Mouse (Mus musculus) gastrocnemius, postnatal 14 days (tissue): ENCODE measurements around the gene Cckbr. TPM values are rescaled to one million over a fixed set of nuclear protein-coding genes. Genes with fewer than 3 reads are reported as not detected.

Source experiments
- DNase-seq: peaks from one replicate; pipeline ENCODE4 v3.0.0; 2021; ENCODE audit warnings: mixed read lengths
- intact Hi-C: fragments of 180-260 bp; cut with DNase I; formaldehyde crosslinking; loops from one replicate; pipeline ENCODE4 v1.15.1; 2025; ENCODE audit warnings: low total_unique reads
- long read RNA-seq, 2 experiments: library from polyadenylated mRNA; stranded (forward); transcript quantifications; one replicate each; pipeline ENCODE4 v2.0.0; 2021
- total RNA-seq, 2 experiments: library from RNA; stranded (reverse); gene quantifications; 2 replicates each; pipeline ENCODE4 v1.2.3; 2021

The Cckbr gene
- not detected for total RNA-seq
- long read RNA-seq, experiment 1, result 0 reads
- long read RNA-seq, experiment 2, result 0 reads

GRCm38 (mm10) chr7:105425424-105426043, at the start of gene Cckbr:
Gene Cckbr (plus strand): TSS chr7:105425731.
- DNase-seq, result no peak
- intact Hi-C loops, result no loop called here

GRCm38 (mm10) chr7:105380329-105380728, 45.2 kb upstream of the Cckbr start:
- intact Hi-C loops, result no loop called here
- no peak for DNase-seq

DNA sequence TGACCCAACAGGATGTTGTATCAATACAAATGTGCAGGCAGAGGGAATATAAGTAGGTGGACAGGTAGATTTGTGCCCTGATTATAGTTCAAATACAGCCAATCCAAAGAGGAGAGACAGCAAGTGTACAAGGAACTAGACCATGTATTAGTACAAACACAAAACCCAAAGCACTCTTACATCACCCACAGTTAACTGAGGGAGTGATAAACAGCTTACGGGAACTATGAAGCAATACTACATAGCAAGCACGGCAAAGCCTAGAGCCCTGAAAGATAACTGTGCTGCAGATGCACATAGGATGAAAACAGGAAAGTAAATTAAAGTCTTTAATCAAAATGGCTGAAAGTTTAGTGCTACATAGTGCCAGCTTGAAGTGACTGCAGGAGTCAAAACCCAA, 37.8 kb upstream of the Cckbr start:
- intact Hi-C loops, result no loop called here
- DNase-seq, result no peak

DNA sequence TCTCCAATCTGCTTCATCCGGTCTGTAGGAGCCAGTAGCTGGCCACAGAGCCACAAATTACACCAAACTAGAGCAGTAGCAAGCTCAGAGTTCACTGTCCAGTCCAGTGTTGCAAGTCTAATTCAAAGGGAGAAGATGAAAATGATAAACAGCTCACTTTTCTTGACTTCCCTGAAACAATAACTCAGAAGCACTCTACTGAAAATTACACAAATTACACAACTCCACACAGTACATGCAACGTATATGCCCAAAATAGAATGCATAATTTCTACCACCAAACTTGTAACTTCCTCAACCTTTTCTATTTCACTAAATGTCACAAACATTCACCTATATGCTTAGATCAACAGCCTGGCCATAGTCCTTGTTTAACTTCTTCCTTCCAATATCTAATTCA, 35.3 kb upstream of the Cckbr start:
- no peak for DNase-seq
- intact Hi-C loops, result no loop called here

GRCm38 (mm10) chr7:105394606-105395005, 30.9 kb upstream of the Cckbr start:
- intact Hi-C loops, result no loop called here
- DNase-seq, result no peak

- intact Hi-C loops, result no loop called here
These were observed 30.3 kb upstream of the Cckbr start for GRCm38 (mm10) chr7:105395131-105395820.

DNA sequence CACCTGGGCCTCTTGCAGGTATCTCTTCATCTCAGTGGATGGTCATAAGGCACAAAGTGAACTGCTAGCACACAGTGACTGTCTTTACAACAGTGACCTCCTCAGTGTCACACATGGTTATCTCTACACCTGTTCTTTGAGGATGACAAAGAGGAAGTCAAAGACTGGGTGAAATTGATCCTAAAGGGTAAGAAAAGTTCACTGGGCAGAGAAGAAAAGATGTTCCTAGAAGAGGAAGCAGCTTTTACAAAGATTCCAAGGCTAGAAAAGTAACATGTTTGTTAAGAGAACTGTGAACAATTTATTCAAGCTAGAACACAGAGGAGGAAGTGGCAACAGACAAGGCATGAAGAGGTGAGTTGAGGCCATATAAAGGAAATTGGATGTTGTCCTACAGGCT, 29.4 kb upstream of the Cckbr start:
- intact Hi-C loops, result no loop called here
- no peak for DNase-seq

More at GRCm38 (mm10) chr7:105395131-105395820, 30.3 kb upstream of the Cckbr start:
- no peak for DNase-seq

- intact Hi-C loops, result no loop called here
- DNase-seq, result no peak
These were observed 26.2 kb upstream of the Cckbr start for GRCm38 (mm10) chr7:105399058-105399934.

- DNase-seq, result peak; percentile 99
- intact Hi-C loops, result no loop called here
These were observed 25.5 kb upstream of the Cckbr start, which contains the start of gene Fam160a2 for GRCm38 (mm10) chr7:105399935-105400624. Gene Fam160a2 (minus strand): TSS chr7:105400054.

DNA sequence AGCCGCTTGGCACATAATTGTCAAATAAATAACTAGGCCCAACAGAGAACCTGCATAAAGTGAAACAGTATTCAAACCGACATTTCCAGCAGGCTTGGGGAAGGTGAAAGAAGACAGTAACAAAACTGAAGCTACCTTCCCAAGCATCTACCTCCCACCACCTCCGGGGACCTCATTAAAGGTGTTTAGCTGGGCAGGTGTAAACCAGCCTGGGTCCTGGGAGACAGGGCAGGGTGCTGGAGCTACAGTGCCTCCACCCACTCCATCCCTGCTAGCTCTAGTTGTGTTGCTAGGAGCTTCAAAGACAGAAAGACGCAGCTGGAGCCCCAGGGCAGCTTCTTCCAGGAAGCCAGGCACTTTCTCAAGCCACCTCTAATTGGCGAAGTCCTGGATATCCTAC, 21.3 kb upstream of the Cckbr start, which contains the start of gene Cnga4:
Gene Cnga4 (plus strand): TSS at position 301 of the 400 bp plus-strand sequence.
- DNase-seq, result no peak
- intact Hi-C loops, result no loop called here

- DNase-seq, result no peak
- intact Hi-C loops, result no loop called here
These were observed 19.2 kb upstream of the Cckbr start for GRCm38 (mm10) chr7:105406322-105406721.

- DNase-seq, result peak; percentile 70
- intact Hi-C loops, result loop anchor here (5.0 kb wide), 1 partner anchor 60 kb away; no protein-coding TSS in a partner anchor
These were observed 13.5 kb upstream of the Cckbr start for GRCm38 (mm10) chr7:105411874-105412632.

DNA sequence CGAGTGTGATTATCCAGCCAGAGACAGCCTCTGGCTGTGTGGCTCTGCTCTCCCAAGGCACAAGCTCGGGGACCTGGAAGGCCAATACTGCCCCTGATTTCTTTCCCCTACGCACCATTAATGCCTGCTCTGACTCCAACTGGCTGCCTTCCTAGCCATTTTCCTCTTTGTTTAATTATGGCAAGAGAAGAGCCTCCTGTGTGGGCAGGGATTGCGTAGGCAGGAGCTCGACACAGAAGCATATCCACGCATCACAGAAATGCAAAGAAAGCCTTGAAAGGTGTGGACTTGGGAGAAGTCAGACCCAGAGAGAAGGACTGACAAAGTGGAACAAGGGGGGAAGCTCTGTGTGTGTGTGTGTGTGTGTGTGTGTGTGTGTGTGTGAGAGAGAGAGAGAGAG, 11.1 kb upstream of the Cckbr start:
- DNase-seq, result no peak
- intact Hi-C loops, result loop anchor here (5.0 kb wide), 1 partner anchor 58 kb away; no protein-coding TSS in a partner anchor

DNA sequence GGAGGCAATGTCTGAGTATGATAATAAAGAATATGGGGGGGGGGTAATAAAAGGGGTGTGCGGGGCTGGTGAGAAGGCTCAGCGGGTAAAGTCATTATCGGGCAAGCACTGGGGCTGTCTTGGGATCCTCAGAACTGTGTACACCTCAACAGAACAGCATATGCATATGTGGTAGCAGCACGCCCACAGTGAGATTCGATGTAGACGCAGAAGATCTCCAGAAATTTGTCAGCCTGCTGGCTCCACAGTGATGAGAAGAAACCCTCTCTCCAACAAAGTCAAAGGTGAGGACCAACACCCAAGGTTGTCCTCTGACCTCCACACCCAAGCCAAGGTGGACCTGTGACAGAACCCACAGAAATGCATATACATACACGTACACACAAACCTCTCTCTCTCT, 9.0 kb upstream of the Cckbr start:
- intact Hi-C loops, result no loop called here
- DNase-seq, result no peak

DNA sequence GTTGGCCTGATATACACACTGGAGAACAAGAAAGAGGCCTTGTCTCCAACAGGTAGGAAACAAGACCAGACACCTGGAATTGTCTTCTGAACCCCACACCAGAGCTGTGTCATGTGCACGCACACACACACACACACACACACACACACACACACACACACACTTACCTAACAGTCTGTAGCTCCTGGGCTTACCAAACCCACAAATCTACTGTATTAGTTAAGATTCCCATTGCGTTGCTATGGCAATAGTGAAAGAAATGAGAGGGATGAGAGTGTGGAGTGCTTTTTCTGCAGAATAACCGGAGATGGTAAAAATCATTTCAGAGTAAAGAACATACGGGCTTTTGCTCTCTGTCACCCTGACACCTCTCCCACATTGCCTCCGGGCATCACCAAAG, 7.4 kb upstream of the Cckbr start:
- intact Hi-C loops, result no loop called here
- DNase-seq, result no peak

DNA sequence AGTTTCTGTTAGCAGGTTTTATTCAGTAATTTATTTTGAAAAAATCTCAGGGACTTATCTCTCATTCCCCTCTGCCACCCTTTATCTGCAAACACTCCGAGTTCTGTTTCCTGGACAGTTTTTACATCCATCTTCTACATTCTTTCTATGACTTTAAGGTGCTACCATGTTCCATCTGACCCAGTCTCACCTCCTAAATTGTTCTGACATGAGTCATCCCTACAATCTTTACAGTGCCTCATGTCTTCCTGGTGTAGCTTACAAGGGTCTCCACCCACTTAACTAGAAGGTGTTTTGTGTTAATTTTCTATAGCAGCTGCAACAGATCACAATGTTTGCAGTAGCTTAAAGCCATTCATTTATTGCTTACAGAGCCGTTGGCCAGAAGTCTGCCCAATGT, 4.6 kb upstream of the Cckbr start:
- intact Hi-C loops, result no loop called here
- DNase-seq, result no peak

DNA sequence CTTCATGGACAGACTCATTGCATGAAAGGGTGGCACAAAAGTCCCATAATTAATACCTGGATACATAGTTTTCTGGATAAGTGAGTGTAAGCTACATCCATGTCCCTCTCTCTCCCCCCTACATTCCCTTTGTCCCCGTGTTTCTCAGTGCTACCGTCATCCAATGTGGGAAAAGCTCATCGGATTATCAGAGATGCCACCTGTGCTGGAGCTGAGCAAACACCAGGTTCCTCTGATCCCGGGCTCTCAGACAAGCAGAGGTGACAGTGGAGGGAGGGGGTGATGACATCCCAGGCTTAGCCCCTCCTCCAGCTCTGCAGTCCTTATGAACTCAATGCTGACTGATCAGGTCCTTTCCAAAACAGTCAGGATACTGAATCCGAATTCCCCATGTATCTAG, 1.2 kb upstream of the Cckbr start:
- DNase-seq, result no peak
- intact Hi-C loops, result no loop called here

- no peak for DNase-seq
- intact Hi-C loops, result no loop called here
These were observed 520 bp downstream of the Cckbr start for GRCm38 (mm10) chr7:105426051-105426450.

- intact Hi-C loops, result no loop called here
- DNase-seq, result no peak
These were observed 6.5 kb downstream of the Cckbr start for GRCm38 (mm10) chr7:105432058-105432457.
